Mouse (Mus musculus) embryonic fibroblast, embryonic 13.5 days (primary cell): ENCODE data around the gene Zbtb22.

ENCODE experiments used
- CTCF ChIP-seq: IDR thresholded peaks from 2 replicates; pipeline ENCODE4 v1.5.1; 2011; ENCODE audit warnings: mild to moderate bottlenecking, control low read depth, low read length, moderate library complexity, borderline replicate concordance; ENCODE audit not compliant: insufficient read depth
- POLR2A ChIP-seq: IDR thresholded peaks from 2 replicates; pipeline ENCODE4 v1.6.1; 2011; ENCODE audit warnings: low read depth, mild to moderate bottlenecking, control low read depth, low read length, moderate library complexity

DNA sequence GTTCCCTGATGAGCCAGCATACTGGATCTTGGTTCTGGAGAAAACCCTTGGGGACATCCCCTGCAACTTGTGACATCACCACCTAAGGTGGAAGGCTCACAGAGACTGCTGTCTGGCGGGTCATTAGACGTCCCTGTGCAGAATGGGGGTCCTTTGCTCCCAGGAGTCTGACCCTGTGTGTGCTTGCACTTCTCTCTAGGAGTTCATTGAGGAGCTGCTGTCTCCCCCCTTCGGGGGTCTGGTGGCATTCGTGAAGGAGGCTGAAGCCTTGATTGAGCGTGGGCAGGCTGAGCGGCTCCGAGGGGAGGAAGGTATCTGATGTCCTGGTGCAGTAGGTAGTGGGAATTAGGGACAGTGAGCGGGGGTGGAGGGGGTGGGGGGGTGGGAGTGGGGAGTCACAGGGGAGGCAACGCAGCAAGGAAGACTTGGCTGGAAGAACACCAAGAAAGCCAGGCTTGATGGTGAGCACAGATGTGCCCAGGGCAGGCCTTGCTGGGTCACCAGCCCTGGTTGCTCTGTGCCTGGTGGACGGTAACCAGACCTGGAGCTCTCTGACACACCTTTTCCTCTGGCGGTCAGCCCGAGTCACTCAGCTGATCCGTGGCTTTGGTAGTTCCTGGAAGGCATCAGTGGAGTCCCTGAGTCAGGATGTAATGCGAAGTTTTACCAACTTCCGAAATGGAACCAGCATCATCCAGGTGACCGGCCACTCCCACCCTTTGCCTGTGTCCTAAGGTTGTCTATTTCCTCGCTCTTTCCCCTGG lies 49.6 kb downstream of the Zbtb22 start:
- TF ChIP-seq POLR2A: no peak
- TF ChIP-seq CTCF: no peak
